Mouse (Mus musculus): ENCODE data around the gene Eci1. TPM values are rescaled to one million over a fixed set of nuclear protein-coding genes. Genes with fewer than 3 reads are reported as not detected.

Eci1 gene
- polyA plus RNA-seq, 1 experiment from 2014 or later, result 157 TPM

DNA sequence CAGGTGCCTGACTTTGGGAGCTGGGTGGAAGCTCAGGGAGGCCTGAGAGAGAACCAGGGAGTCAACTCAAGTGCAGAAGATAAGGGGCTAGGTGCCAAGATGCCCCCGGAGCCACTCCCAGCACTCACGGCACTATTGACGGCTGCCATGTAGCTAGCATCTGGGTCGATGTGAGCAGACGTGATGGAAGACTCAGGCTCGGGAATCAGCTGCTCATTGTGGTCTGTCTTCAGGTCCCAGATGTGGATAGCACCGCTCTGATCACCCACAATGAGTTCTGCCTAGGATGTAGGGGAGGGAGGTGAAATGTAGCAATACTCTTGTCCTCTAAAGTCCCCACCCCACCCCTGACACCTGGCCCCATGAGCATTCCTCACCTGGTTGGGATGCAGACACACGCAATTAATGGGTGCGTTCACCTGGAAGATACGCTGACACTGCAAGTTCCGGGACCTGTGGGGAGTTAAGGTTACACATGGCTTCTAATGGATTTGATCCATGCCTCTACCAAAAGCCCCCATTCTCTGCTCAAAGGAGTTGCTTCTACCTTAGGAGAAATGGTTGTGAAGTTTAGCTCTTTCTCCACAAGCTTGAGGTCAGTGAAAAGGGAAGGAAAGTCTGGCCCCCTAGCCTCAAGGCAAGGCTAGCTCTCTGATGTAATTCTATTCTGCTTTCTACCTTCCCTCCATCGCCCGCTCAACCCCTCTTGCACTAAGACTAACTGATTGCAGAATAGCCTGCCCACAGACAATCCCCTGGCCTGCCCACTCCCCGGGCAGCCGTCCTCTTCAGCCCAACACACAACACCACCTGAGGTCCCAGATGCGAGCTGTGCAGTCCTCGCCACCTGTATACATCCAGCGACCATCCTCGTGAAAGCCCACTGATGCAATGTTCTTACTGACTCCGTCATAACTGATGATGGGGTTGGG lies 50.9 kb downstream of the Eci1 start:
- Histone ChIP-seq H3K4me2 (peak overlapping the region; percentile 81), H3K27me3 (replicated peaks) (no peaks in the 10 kb centered on the region), H3K9ac (0 out of 2 replicates have a peak overlapping the region, but pooled peaks have one; percentile 37), H3K27ac (no peak overlapping the region), H3K36me3 (peaks cover 34% of the 10 kb centered on the region), H3K4me3 (replicated peaks) (peak overlapping the region; percentile 96), H3K4me1 (peaks cover 35% of the 10 kb centered on the region), H3K9me3 (no peaks in the 10 kb centered on the region)
- 93% methylated on average over 20 of the region's 20 CpGs for WGBS
- no peak for ATAC-seq (ENCODE audit: insufficient read depth, low FRiP score, low read depth)

DNA sequence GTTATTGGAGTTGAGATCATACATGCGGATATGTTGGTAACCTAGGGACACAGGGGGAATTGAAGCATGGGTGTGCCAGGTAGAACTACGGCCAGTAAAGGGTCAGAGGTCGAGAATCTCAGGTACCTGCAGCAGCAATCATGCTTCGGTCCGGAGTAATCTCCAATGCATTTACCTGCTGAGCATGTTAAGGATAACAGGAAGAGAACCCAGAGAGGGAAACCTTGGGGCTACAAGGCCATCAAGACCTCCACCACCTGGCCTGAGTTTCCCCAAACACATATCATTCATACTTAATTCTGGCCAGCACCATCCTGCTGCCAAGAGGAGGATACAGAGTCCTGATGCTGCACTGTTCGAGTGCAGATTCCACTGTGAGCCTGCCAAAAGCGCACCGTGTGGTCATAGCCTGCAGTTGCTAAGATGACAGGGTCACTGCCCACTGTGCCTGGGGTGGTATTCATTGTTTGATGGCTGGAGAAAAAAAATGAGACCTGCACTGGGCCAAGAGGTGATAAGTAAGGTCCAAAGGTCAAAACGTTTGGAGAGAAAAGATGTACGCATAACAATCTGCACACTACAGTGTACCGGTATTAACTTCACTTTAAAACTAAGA lies 51.7 kb downstream of the Eci1 start:
- no peak overlapping the region for H3K27ac ChIP-seq
- WGBS, result 39% methylated on average over 11 of the region's 11 CpGs

DNA sequence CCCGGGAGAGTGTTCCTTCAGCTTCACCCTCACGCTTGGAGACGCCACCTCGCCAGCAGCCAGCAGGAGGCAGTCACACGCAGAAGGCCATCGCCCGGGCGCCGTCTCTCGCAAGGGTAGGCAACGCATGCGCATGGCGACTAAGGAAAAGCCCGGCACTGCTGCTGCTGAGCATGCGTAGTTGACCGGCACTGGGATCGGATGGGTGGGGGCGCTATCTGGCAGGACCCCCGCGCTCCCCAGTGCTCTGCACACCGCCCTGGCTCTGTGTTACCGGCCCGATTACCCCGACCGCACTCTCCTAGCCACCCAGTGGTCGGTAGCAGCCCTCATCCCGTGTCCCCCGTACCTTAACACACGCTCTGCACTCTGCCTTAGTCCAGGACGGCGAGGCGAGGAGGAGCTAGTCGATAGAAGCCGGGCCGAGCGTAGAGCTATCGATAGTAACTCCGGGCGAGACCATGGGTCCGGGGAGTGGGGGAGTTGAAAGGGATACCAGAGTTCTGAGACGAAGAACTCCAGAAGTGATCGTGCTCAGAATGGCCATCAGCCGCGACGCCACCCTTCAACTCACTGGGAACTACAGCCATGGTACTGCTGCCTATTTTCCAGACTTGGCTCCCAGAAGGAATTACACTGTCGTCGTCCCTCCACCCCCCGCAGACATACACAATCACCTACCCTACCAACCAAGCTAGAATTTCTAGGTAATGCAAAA lies 52.4 kb downstream of the Eci1 start, which contains the start of gene Mlst8:
Gene Mlst8, minus strand, starts transcription at position 416 of the 718 bp plus-strand sequence.
- peak within 1 kb of the TSS; percentile 91 for H3K9ac ChIP-seq
- H3K4me2 ChIP-seq, result peak within 1 kb of the TSS; percentile 81
- ATAC-seq (ENCODE audit: insufficient read depth, low FRiP score, low read depth), result peak; percentile 89
- no peaks in the 10 kb centered on the region for H3K27me3 ChIP-seq (replicated peaks)
- H3K4me3 ChIP-seq (replicated peaks), result peak within 1 kb of the TSS; percentile 96
- H3K4me1 ChIP-seq, result peaks cover 22% of the 10 kb centered on the region
- H3K36me3 ChIP-seq, result peaks cover 30% of the 10 kb centered on the region
- peak within 1 kb of the TSS; percentile 96 for H3K27ac ChIP-seq
- under 1% methylated on average over 48 of the region's 48 CpGs for WGBS
- no peaks in the 10 kb centered on the region for H3K9me3 ChIP-seq

More for the DNA sequence above, 51.7 kb downstream of the Eci1 start:
- Histone ChIP-seq H3K4me2 (peak overlapping the region; percentile 81), H3K9ac (peak overlapping the region; percentile 37; the same call in 1 of the 2 replicates), H3K4me1 (peaks cover 28% of the 10 kb centered on the region), H3K9me3 (no peaks in the 10 kb centered on the region), H3K4me3 (replicated peaks) (peak overlapping the region; percentile 96), H3K27me3 (replicated peaks) (no peaks in the 10 kb centered on the region), H3K36me3 (peaks cover 34% of the 10 kb centered on the region)
- peak; percentile 0; the same call in 1 of the 2 replicates for ATAC-seq (ENCODE audit: insufficient read depth, low FRiP score, low read depth)

DNA sequence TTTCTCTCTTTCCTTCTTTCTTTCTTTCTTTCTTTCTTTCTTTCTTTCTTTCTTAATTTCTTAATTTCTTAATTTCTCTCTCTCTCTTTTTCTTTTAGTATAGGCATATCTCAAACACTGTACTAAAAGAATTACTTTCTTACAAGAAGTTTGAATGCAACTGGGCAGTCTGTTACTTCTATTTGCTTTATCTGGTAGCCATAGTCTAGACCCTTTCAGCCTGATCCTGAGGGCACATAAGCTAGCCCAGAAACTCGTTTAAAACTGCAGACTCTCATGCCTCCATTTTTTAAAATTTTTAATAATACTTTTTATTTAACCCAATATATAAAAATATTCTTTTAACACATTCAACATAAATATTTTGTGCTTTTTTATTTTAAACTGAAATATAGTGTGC lies 53.0 kb downstream of the Eci1 start:
- no peak for ATAC-seq (ENCODE audit: insufficient read depth, low FRiP score, low read depth)
- H3K27ac ChIP-seq, result no peak overlapping the region; the same call in 1 of the 2 replicates
- H3K27me3 ChIP-seq (replicated peaks), result no peaks in the 10 kb centered on the region
- WGBS, result 21% methylated on average over 1 of the region's 1 CpGs
- H3K36me3 ChIP-seq, result peaks cover 24% of the 10 kb centered on the region
- H3K9ac ChIP-seq, result no peak overlapping the region
- H3K9me3 ChIP-seq, result no peaks in the 10 kb centered on the region
- H3K4me3 ChIP-seq (replicated peaks), result peak overlapping the region; percentile 96
- H3K4me1 ChIP-seq, result peaks cover 17% of the 10 kb centered on the region
- peak overlapping the region; percentile 81; the same call in 1 of the 2 replicates for H3K4me2 ChIP-seq

DNA sequence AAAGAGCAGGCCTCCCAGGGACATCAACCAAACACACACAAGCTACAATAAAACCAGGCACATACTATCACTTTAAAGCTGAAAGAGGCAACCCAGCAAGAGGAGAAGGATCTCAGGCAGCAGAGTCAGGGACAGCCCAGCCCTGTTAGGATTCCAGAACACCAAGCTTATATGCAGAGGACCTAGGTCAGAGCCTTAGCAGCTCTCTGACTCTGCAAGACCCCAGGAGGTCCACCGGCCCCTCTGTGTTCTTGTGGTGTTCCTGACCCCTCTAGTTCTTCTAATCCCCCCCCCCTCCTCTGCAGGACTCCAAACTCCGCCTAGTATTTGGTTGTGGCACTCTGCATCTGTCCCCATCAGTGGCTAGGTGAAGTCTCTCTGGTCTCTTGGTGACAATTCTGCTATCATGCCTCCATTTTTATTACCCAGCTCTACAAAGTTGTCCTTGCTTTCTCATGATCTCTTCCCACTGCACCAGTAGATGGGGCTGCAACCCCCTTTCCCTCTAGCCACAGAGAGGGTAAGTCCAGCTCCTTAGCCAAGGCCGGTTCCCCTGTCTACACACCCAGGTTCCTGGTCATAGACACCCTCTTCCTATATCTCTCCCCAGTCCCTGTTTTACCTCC lies 53.9 kb downstream of the Eci1 start:
- H3K4me2 ChIP-seq, result 0 out of 2 replicates have a peak overlapping the region, but pooled peaks have one; percentile 2
- H3K9me3 ChIP-seq, result no peaks in the 10 kb centered on the region
- no peak for ATAC-seq (ENCODE audit: insufficient read depth, low FRiP score, low read depth)
- no peaks in the 10 kb centered on the region for H3K27me3 ChIP-seq (replicated peaks)
- H3K4me1 ChIP-seq, result peaks cover 17% of the 10 kb centered on the region
- H3K36me3 ChIP-seq, result peaks cover 16% of the 10 kb centered on the region
- no peak overlapping the region for H3K9ac ChIP-seq
- H3K27ac ChIP-seq, result peak overlapping the region; percentile 54
- WGBS, result 50% methylated on average over 3 of the region's 3 CpGs
- no peak overlapping the region for H3K4me3 ChIP-seq (replicated peaks)

DNA sequence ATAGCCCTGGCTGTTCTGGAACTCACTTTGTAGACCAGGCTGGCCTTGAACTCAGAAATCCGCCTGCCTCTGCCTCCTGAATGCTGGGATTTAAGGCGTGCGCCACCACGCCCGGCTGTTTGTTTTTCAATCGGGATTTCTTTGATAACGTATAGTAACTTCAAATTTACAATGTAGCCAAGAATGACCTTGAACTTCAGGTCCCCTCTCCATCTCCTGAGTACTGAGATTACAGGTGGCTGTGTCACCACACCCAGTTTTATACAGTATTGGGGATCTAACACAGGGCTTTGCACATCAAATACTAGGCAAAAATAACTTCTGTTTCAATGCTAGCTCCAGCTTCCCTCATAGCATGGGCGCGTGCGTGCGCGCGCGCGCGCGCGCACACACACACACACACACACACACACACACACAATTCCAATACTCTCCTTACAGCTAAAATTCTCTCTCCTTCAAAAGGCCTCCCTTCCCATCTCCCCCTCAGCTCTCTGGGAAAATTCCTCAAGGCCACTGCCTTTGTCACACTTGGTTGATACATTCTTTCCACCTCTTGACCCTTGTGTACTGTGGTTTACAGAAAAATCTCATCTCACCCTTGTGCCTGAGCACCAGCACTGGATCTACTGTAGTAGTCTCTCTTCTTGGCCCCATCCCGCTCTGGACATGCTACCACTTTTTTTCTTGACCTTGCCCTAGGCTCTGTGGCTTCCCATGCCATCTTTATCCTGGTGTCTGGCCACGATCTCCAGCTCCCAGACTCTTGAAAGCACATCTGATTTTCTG lies 54.8 kb downstream of the Eci1 start:
- WGBS, result 92% methylated on average over 20 of the region's 20 CpGs
- H3K27me3 ChIP-seq (replicated peaks), result no peaks in the 10 kb centered on the region
- H3K9me3 ChIP-seq, result no peaks in the 10 kb centered on the region
- H3K9ac ChIP-seq, result no peak overlapping the region
- no peak overlapping the region for H3K4me2 ChIP-seq
- ATAC-seq (ENCODE audit: insufficient read depth, low FRiP score, low read depth), result no peak
- no peak overlapping the region for H3K27ac ChIP-seq
- no peak overlapping the region for H3K4me3 ChIP-seq (replicated peaks)
- H3K4me1 ChIP-seq, result peaks cover 20% of the 10 kb centered on the region
- peaks cover 7% of the 10 kb centered on the region for H3K36me3 ChIP-seq

DNA sequence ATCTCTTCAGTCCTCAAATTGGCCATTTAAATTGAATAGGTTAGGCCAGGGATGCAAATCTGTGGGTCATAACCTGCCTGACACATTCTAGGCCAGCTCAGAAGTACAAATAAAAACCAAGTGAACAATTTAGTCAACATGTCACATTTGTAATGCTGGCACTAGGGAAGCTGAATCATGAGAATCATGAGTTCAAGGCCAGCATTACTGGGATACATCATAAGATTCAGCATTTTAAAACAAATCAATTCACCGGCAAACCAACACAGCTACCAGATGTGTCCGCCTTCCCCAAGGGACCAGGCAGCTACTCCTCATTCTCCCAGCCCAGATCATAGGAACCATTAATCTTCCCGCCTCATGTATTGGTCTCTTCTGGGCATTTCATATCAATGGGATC lies 57.1 kb downstream of the Eci1 start:
- peaks cover 9% of the 10 kb centered on the region; the same call in 1 of the 2 replicates for H3K4me1 ChIP-seq
- no peak overlapping the region for H3K27ac ChIP-seq
- no peak overlapping the region for H3K4me2 ChIP-seq
- no peak overlapping the region for H3K4me3 ChIP-seq (replicated peaks)
- ATAC-seq (ENCODE audit: insufficient read depth, low FRiP score, low read depth), result no peak
- H3K9ac ChIP-seq, result no peak overlapping the region
- WGBS, result 85% methylated on average over 3 of the region's 3 CpGs
- peaks cover 12% of the 10 kb centered on the region for H3K27me3 ChIP-seq (replicated peaks)
- no peaks in the 10 kb centered on the region for H3K9me3 ChIP-seq
- H3K36me3 ChIP-seq, result no peaks in the 10 kb centered on the region

DNA sequence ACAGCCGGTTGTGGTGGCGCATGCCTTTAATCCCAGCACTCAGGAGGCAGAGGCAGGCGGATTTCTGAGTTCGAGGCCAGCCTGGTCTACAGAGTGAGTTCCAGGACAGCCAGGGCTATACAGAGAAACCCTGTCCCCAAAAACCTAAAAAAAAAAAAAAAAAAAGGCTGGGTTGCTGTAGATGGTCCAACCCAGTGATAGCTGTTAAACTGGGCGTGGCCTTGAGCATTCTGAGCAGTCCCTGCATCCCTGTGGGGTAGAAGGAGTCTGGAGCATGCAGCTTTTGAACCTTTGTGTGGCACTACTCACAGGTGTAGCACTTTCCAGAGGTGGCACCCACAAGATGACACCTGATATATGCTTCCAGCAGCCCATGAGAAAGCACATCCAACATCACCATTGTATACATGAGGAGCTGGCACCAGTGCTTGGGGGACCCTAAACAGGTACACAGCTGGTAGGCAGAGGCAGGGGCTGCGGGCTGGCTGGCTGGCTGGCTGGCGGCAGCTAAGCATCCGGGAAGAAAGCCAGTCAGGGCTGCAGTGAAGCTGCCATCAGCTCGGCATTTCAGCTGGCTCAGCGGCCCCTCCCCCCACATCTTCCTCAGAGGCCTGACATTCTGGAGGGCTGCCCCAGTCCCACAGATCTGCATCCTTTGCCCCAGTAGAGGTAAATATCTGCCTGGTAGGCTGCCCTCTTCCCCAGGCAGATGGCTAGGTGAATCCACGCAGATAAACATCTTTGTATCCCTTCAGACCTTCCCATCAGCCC lies 58.8 kb downstream of the Eci1 start:
- WGBS, result 49% methylated on average over 11 of the region's 11 CpGs

DNA sequence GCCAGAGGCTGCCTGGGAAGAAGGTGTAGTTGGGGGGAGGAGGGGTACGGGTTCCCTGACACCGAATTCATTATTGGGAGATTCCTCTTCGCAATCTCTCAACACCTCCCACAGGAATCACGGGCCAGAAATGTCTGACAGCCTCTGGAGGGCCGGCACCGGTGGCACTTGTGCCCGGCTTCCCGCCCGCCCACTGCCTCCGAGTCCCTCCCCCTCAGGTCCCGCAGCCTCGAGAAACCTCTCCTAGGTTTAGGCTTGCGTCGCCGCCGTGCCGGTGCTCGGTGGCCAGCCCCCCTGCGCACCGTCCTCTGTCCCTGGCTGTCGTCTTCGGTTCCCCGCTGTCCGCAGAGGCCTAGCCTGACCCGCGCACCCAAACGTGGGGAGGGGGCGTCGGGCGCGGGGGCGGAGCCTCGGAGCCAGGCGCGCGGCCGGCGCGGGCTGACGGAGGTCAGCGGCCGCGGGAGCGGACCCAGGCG lies 61.8 kb downstream of the Eci1 start, which contains the start of gene Caskin1:
Gene Caskin1, plus strand, starts transcription at position 416 of the 476 bp plus-strand sequence.
- Histone ChIP-seq H3K4me1 (peaks cover 9% of the 10 kb centered on the region), H3K27ac (no peak within 1 kb of the TSS), H3K4me3 (replicated peaks) (peak within 1 kb of the TSS; percentile 59), H3K9me3 (no peaks in the 10 kb centered on the region), H3K27me3 (replicated peaks) (peaks cover 23% of the 10 kb centered on the region), H3K9ac (peak within 1 kb of the TSS; percentile 61; the same call in 1 of the 2 replicates), H3K36me3 (no peaks in the 10 kb centered on the region), H3K4me2 (peak within 1 kb of the TSS; percentile 99)
- ATAC-seq (ENCODE audit: insufficient read depth, low FRiP score, low read depth), result peak; percentile 41; the same call in 1 of the 2 replicates
- under 1% methylated on average over 44 of the region's 45 CpGs for WGBS

More for the DNA sequence above, 58.8 kb downstream of the Eci1 start:
- H3K36me3 ChIP-seq, result no peaks in the 10 kb centered on the region
- H3K4me1 ChIP-seq, result peaks cover 9% of the 10 kb centered on the region
- no peaks in the 10 kb centered on the region for H3K9me3 ChIP-seq
- H3K9ac ChIP-seq, result no peak overlapping the region
- H3K4me2 ChIP-seq, result no peak overlapping the region
- peaks cover 23% of the 10 kb centered on the region for H3K27me3 ChIP-seq (replicated peaks)
- no peak for ATAC-seq (ENCODE audit: insufficient read depth, low FRiP score, low read depth)
- H3K27ac ChIP-seq, result no peak overlapping the region
- no peak overlapping the region for H3K4me3 ChIP-seq (replicated peaks)

Data from stomach, embryonic 15.5 days (tissue).